Mouse (Mus musculus) hindbrain, embryonic 13.5 days (tissue): ENCODE measurements at regions not wholly inside any gene's neighbourhood (a gene's known extent, or its start where the extent isn't known, plus 50 kb on each side); places are given as distances from the start of the nearest gene placed in this dataset.

Experiments
- ATAC-seq: fragments of 200-750 bp; cut with Nextera tagmentation; 2 replicates; pipeline ENCODE4 v1.8.0; 2017; ENCODE audit warnings: moderate TSS enrichment; ENCODE audit not compliant: low FRiP score
- H3K27ac ChIP-seq: fragments of 300-500 bp; sonication (generic); 2 replicates; pipeline ENCODE4 v1.5.1; 2015; ENCODE audit warnings: inconsistent platforms, mild to moderate bottlenecking, moderate library complexity
- H3K27me3 ChIP-seq: fragments of 300-500 bp; sonication (generic); 2 replicates; pipeline ENCODE4 v1.6.1; 2015; ENCODE audit warnings: mild to moderate bottlenecking, inconsistent platforms
- H3K36me3 ChIP-seq: fragments of 300-500 bp; sonication (generic); 2 replicates; pipeline ENCODE4 v1.6.1; 2015; ENCODE audit warnings: mild to moderate bottlenecking, inconsistent platforms
- H3K4me1 ChIP-seq: fragments of 300-500 bp; sonication (generic); replicated peaks from 2 replicates; pipeline ENCODE4 v1.6.1; 2015; ENCODE audit warnings: inconsistent platforms
- H3K4me2 ChIP-seq: fragments of 300-500 bp; sonication (generic); 2 replicates; pipeline ENCODE4 v1.6.1; 2015; ENCODE audit warnings: inconsistent platforms, mild to moderate bottlenecking, moderate library complexity
- H3K4me3 ChIP-seq: fragments of 300-500 bp; sonication (generic); 2 replicates; pipeline ENCODE4 v1.5.1; 2015; ENCODE audit warnings: mild to moderate bottlenecking, inconsistent platforms
- H3K9ac ChIP-seq: fragments of 300-500 bp; sonication (generic); 2 replicates; pipeline ENCODE4 v1.6.1; 2015; ENCODE audit warnings: mild to moderate bottlenecking, inconsistent platforms
- H3K9me3 ChIP-seq: fragments of 300-500 bp; sonication (generic); 2 replicates; pipeline ENCODE4 v1.6.1; 2016; ENCODE audit warnings: inconsistent platforms
- WGBS: fragments of 180-500 bp; shearing (Covaris S2); methylation state at CpG from one replicate; pipeline ENCODE4 v1.1.7; 2015; 5-methylcytosine and 5-hydroxymethylcytosine counted together

DNA sequence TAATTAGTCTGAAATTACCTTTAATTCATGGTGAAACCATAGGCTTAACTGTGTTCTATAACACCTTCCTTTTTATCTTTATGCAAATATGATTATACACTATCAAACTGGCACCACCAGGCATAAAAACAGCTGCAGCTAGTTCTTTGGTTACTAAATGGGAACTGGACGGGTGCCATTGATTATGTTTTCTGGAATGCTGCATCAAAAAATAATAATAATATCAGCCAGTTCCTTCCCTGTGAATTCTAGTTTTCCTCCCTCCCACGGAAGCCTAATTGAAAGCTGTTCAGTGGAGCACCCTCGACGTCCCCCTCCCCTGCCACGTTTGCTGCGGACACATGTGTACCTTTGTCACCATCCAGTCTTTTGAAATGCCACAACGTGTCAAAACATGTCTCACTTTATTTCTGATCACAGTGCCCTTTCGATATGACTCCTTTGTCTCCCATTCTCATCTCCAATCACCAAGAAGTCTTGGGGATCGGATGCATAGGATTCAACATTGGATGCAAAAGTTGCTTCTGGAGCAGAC lies 551.5 kb downstream of the Nfib start:
- Histone ChIP-seq H3K27ac (no peak overlapping the region), H3K9me3 (no peaks in the 10 kb centered on the region), H3K4me3 (no peak overlapping the region), H3K4me1 (no peaks in the 10 kb centered on the region), H3K27me3 (no peaks in the 10 kb centered on the region), H3K9ac (no peak overlapping the region), H3K36me3 (no peaks in the 10 kb centered on the region), H3K4me2 (no peak overlapping the region)
- WGBS, result 84% methylated on average over 9 of the region's 9 CpGs
- no peak for ATAC-seq

DNA sequence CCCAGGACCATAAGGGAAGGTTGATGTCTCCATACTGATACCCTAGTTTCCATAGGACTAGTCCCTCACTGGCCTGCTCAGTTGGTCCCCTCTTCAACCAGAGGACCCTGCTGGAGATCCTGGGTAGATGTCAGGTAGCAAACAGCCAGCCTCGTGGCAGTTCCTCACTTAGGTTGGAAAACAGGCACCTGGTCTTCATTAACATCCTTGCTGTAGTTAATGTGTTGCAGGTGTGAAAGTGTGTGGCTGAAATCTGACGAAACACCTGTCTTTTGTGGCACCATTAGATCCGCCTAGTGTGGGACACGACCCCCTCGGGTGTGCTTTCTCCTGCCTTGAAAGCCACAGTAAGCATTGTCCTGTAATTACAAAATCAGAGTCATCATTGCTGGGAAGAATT lies 551.9 kb downstream of the Nfib start:
- no peaks in the 10 kb centered on the region for H3K27me3 ChIP-seq
- WGBS, result 69% methylated on average over 5 of the region's 5 CpGs
- no peak overlapping the region for H3K4me3 ChIP-seq
- no peak overlapping the region for H3K4me2 ChIP-seq
- no peaks in the 10 kb centered on the region for H3K4me1 ChIP-seq
- H3K36me3 ChIP-seq, result no peaks in the 10 kb centered on the region
- no peak overlapping the region for H3K9ac ChIP-seq
- ATAC-seq, result no peak
- no peaks in the 10 kb centered on the region for H3K9me3 ChIP-seq
- no peak overlapping the region for H3K27ac ChIP-seq

DNA sequence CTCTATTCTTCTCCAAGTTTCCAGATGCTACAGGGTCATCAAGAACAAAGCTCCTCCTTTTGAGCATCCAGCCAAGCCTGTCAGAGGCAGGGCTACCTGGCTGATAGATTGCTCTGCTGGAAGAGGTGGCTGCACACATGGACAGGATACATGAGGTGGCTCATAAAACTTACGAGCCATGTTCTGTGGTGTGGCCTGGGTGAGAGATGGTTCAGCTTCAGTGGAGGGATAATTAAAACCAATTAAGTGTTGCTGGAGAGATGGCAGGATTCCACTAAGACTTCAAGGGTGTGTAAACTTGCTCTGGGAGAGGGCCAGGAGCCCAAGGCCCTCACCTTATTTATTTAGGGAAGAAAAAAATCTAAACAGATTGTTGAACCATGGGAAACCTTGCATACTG lies 555.6 kb downstream of the Nfib start:
- Histone ChIP-seq H3K9ac (no peak overlapping the region), H3K27me3 (no peaks in the 10 kb centered on the region), H3K4me3 (no peak overlapping the region), H3K9me3 (no peaks in the 10 kb centered on the region), H3K4me2 (no peak overlapping the region), H3K4me1 (no peaks in the 10 kb centered on the region), H3K27ac (no peak overlapping the region), H3K36me3 (no peaks in the 10 kb centered on the region)
- ATAC-seq, result no peak
- WGBS, result 70% methylated on average over 1 of the region's 1 CpGs

DNA sequence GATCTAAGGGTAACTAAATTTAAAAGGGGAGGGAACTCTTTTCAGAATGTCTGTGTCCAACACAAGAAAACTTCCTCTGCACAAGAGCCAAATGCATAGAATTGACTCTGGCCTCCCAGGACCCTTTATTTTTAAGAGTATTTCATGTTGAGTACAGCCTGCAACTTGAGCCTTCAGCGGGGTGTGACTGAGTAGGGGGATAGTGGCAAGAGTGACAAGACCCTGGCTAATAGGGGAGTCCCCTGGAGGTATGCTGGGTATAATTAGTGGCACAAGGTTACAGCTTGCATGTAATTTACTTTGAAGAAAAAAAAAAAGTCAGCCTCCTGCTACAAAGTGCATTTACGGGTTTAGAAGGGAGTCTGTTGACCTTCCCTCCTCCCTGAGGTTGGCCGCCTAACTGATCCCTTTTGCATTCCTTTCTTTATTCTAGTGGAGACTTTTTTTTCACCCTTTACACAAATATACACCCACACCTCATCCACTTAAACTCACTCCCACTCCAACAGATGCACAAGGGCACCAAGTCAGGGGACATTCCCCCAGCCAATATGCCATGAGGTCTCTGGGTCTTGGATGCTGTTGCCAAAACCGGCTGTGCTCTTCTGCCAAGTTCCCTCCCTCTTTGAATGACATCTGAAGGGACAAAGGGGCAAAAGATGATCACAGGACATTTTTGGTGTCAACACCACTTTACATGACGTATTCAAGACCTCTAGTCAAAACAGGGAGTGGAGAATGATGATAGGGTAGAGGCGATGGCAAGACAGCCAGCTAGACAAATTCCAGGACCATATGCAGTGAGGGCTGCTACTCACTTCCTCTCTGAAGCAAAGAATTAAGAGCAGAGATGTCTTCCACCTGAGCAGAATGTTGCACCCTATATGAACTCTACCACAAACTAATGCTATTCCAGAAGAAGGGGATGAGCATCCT lies 557.2 kb downstream of the Nfib start:
- Histone ChIP-seq H3K9me3 (no peaks in the 10 kb centered on the region), H3K4me2 (no peak overlapping the region), H3K4me3 (no peak overlapping the region), H3K4me1 (no peaks in the 10 kb centered on the region), H3K9ac (no peak overlapping the region), H3K27me3 (no peaks in the 10 kb centered on the region), H3K27ac (no peak overlapping the region), H3K36me3 (no peaks in the 10 kb centered on the region)
- WGBS, result 61% methylated on average over 6 of the region's 6 CpGs
- ATAC-seq, result no peak

DNA sequence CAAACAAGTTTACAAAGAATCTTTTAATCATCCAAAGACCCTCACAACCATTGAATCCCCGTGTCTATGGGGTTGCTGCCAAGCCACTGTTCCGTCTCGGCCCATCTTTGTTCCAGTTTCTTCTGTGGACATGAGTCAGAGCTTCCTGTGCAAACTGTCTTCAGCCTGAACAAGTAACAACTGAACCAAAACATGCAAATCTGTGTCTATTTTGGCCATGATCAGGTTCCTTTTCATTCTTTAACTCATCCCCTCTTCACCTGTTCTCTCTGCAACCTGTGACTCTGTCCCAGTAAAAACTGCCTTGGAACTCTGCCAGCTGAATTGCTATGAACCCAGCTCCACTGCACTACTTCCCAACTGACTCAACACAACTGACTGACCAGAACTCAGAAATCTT lies 563.2 kb downstream of the Nfib start:
- no peaks in the 10 kb centered on the region for H3K4me1 ChIP-seq
- ATAC-seq, result no peak
- H3K4me2 ChIP-seq, result no peak overlapping the region
- H3K9ac ChIP-seq, result no peak overlapping the region
- WGBS, result 72% methylated on average over 3 of the region's 3 CpGs
- H3K36me3 ChIP-seq, result no peaks in the 10 kb centered on the region
- no peak overlapping the region for H3K27ac ChIP-seq
- H3K9me3 ChIP-seq, result no peaks in the 10 kb centered on the region
- H3K27me3 ChIP-seq, result no peaks in the 10 kb centered on the region
- H3K4me3 ChIP-seq, result no peak overlapping the region

DNA sequence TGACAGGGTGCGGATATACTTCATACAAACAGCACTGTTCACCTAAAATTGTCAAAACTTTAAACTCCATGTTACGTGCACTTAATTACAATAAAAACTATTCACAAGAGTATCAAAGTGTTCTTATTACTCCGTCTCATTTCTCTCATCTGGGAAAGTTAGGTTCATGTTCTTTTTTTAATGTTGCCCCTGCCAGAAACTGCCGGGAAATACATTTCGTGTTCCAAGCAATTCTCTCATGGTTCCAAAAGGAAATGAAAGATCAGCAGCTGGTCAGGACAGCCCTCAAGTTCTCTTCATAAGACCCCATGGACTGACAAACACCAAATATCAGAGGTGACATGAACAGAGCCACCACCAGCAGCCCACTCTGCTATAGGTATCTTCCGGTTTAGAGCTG lies 565.7 kb downstream of the Nfib start:
- H3K27me3 ChIP-seq, result no peaks in the 10 kb centered on the region
- 96% methylated on average over 6 of the region's 6 CpGs for WGBS
- no peaks in the 10 kb centered on the region for H3K4me1 ChIP-seq
- H3K27ac ChIP-seq, result no peak overlapping the region
- H3K9ac ChIP-seq, result no peak overlapping the region
- ATAC-seq, result no peak
- H3K9me3 ChIP-seq, result no peaks in the 10 kb centered on the region
- H3K4me2 ChIP-seq, result no peak overlapping the region
- no peak overlapping the region for H3K4me3 ChIP-seq
- H3K36me3 ChIP-seq, result no peaks in the 10 kb centered on the region

DNA sequence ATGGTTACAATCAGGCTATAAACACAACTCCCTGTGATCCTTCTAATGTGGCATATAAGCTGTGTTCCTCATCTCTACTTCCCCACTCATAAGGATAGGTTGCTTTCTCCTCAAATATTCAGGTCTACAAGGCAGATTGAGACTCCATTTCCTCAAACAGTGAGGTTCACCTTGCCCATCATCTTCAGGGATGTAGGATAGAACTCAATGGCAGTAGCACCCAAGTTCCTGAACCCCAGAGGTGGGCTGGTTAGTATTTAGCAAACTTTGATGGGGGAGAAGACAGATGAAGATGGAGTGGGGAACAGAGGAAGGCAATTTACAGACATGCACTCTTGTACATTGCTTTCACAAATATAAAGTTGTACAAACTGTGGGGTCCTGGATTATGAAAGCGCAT lies 566.5 kb downstream of the Nfib start:
- Histone ChIP-seq H3K4me3 (no peak overlapping the region), H3K36me3 (no peaks in the 10 kb centered on the region), H3K4me2 (no peak overlapping the region), H3K9me3 (no peaks in the 10 kb centered on the region), H3K27ac (no peak overlapping the region), H3K4me1 (no peaks in the 10 kb centered on the region), H3K9ac (no peak overlapping the region), H3K27me3 (no peaks in the 10 kb centered on the region)
- WGBS, result 100% methylated on average over 1 of the region's 1 CpGs
- ATAC-seq, result no peak

DNA sequence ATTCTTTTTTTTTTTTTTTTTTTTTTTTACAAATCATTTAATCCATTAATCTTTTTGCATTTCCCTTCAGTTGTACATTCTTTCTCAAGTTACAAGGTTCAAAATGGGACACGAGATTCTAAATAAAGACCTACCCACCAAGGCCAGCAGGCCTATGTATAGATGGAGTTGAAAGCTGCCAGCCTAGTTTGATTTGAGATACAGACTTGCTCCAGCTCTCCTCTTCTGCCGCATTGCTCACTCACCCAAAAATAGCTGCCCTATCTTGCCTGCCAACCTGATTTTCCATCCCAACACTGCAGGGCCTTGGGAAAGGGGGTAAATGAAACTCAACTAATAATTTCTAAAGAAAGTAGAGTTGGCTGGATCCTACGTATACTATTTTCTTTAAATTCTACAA lies 572.7 kb downstream of the Nfib start:
- no peaks in the 10 kb centered on the region for H3K36me3 ChIP-seq
- H3K9me3 ChIP-seq, result no peaks in the 10 kb centered on the region
- H3K4me2 ChIP-seq, result no peak overlapping the region
- 87% methylated on average over 3 of the region's 3 CpGs for WGBS
- no peaks in the 10 kb centered on the region for H3K27me3 ChIP-seq
- no peak overlapping the region for H3K27ac ChIP-seq
- H3K4me1 ChIP-seq, result no peaks in the 10 kb centered on the region
- no peak overlapping the region for H3K9ac ChIP-seq
- no peak for ATAC-seq
- no peak overlapping the region for H3K4me3 ChIP-seq

DNA sequence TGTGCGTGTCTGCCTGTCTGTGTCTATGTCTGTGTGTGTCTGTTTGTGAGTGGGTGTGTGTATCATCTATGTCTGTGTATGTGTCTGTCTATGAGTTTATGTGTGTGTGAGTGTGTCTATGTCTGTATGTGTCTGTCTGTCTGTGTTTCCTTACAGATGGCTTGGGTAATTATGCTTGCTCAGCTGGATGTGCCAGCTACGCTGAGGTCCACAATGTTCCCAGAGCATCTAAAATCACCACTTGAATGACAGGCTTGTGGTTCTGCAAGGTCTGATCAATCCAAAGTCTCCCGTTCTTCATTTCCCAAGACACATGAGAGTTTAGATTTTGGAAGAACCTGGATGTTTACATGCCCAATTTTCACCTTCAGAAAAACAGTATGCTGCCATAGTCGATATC lies 573.2 kb downstream of the Nfib start:
- no peaks in the 10 kb centered on the region for H3K27me3 ChIP-seq
- no peak overlapping the region for H3K27ac ChIP-seq
- whole genome bisulfite sequencing, result 88% methylated on average over 4 of the region's 4 CpGs
- no peak overlapping the region for H3K4me2 ChIP-seq
- H3K36me3 ChIP-seq, result no peaks in the 10 kb centered on the region
- H3K4me3 ChIP-seq, result no peak overlapping the region
- H3K4me1 ChIP-seq, result no peaks in the 10 kb centered on the region
- H3K9ac ChIP-seq, result no peak overlapping the region
- no peak for ATAC-seq
- no peaks in the 10 kb centered on the region for H3K9me3 ChIP-seq

DNA sequence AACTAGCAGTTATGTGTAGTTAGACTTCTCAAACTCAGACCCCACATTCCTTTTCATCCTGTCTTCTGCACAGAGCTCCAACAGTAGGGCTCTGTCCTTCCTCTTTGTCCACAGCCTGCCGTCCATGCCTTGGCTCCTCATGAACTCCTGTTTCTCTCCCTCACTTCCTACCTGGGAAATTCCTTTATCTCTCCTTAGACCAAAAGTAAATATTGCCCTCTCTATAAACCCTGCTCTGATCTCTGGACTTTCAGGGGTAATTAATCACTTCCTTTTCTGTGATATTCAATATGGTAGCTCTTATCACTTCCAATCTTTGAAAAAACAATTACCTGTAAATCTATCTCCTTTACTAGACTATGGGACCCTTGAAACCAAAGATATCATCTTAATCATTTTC lies 576.1 kb downstream of the Nfib start:
- Histone ChIP-seq H3K36me3 (no peaks in the 10 kb centered on the region), H3K27ac (no peak overlapping the region), H3K9ac (no peak overlapping the region), H3K9me3 (no peaks in the 10 kb centered on the region), H3K4me2 (no peak overlapping the region), H3K4me1 (no peaks in the 10 kb centered on the region), H3K27me3 (no peaks in the 10 kb centered on the region), H3K4me3 (no peak overlapping the region)
- no peak for ATAC-seq
- 61% methylated on average over 1 of the region's 1 CpGs for WGBS

DNA sequence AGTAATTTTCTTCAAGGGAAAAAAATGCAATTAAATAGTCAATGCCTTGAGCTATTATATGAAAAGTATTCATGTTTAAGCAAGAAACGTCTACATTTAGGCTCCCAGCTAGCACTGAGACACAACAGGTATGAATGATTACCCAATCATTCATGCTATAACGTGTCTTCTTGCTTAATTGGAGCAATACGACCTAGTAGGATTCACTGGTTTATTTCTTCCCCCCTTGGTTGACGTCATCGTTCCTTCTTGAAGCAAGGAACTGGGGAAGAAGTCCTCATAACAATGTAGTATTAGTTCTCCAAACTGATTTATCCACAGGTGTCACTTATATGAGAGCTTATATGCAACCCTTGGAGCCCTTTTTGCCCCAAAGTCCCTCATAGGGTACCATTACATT lies 581.8 kb downstream of the Nfib start:
- no peaks in the 10 kb centered on the region for H3K9me3 ChIP-seq
- no peaks in the 10 kb centered on the region for H3K4me1 ChIP-seq
- no peak overlapping the region for H3K4me2 ChIP-seq
- H3K4me3 ChIP-seq, result no peak overlapping the region
- WGBS, result 89% methylated on average over 5 of the region's 5 CpGs
- H3K27me3 ChIP-seq, result no peaks in the 10 kb centered on the region
- H3K9ac ChIP-seq, result no peak overlapping the region
- no peaks in the 10 kb centered on the region for H3K36me3 ChIP-seq
- ATAC-seq, result no peak
- H3K27ac ChIP-seq, result no peak overlapping the region

DNA sequence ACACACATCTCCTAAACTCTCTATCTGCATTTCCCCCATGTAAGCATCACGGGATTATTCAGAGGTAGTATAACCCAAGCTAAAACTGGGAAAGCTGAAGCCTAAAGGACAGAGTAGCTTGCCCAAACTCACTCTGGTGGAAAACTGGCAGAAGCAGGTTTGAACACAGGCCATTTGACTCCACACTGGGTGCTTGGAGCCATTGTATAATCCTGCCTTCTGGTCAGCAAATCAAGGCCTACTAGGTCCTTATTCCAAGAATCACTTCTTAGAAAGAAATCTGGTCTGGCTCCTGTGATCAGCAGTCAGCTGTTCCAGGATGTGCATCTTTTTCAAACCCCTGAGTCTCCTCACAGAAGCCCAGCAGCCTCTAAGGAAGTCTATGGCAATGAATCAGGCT lies 582.4 kb downstream of the Nfib start:
- no peaks in the 10 kb centered on the region for H3K27me3 ChIP-seq
- WGBS, result 86% methylated on average over 1 of the region's 1 CpGs
- H3K36me3 ChIP-seq, result no peaks in the 10 kb centered on the region
- no peak overlapping the region for H3K27ac ChIP-seq
- H3K4me2 ChIP-seq, result no peak overlapping the region
- no peak overlapping the region for H3K9ac ChIP-seq
- H3K4me1 ChIP-seq, result no peaks in the 10 kb centered on the region
- no peaks in the 10 kb centered on the region for H3K9me3 ChIP-seq
- no peak overlapping the region for H3K4me3 ChIP-seq
- no peak for ATAC-seq

DNA sequence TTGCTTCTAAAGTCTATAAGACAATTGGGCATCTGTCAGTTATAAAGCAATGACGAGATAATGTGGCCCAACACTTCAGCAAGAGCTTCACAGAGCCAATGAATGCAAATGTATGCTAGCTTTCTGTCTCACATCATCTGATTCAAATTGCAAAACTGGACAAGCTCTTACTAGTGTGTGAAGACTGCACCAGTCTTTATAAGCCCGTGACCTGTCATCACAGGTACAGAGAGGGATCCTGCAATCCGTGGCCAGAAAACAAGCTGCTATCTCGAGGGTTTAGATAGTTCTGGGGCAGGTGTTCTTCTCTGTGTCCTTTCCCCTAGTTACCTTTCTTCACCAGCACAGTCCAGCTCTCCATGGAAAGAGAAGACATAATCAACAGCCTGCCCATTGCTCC lies 584.8 kb downstream of the Nfib start:
- H3K4me2 ChIP-seq, result no peak overlapping the region
- no peaks in the 10 kb centered on the region for H3K36me3 ChIP-seq
- ATAC-seq, result no peak
- no peaks in the 10 kb centered on the region for H3K9me3 ChIP-seq
- no peaks in the 10 kb centered on the region for H3K27me3 ChIP-seq
- H3K9ac ChIP-seq, result no peak overlapping the region
- no peaks in the 10 kb centered on the region for H3K4me1 ChIP-seq
- H3K27ac ChIP-seq, result no peak overlapping the region
- H3K4me3 ChIP-seq, result no peak overlapping the region
- WGBS, result 52% methylated on average over 4 of the region's 4 CpGs
